Mouse (Mus musculus) small intestine, adult 2 months (tissue): ENCODE data around the gene Camk2b. TPM values are rescaled to one million over a fixed set of nuclear protein-coding genes. Genes with fewer than 3 reads are reported as not detected.

Experiments
- H3K27ac ChIP-seq: fragments of 200-500 bp; 2 replicates; pipeline ENCODE4 v1.5.1; 2012; ENCODE audit warnings: low read depth, low read length, control low read depth, inconsistent platforms; ENCODE audit not compliant: insufficient read depth
- H3K27me3 ChIP-seq: fragments of 200-500 bp; 2 replicates; pipeline ENCODE4 v1.6.1; 2012; ENCODE audit warnings: mild to moderate bottlenecking, moderate library complexity, low read length, inconsistent platforms; ENCODE audit not compliant: control insufficient read depth, insufficient read depth
- H3K36me3 ChIP-seq: fragments of 200-500 bp; 2 replicates; pipeline ENCODE4 v1.6.1; 2012; ENCODE audit warnings: mild to moderate bottlenecking, low read length, control low read depth, inconsistent platforms; ENCODE audit not compliant: control insufficient read depth, insufficient read depth
- H3K4me1 ChIP-seq: fragments of 200-500 bp; 2 replicates; pipeline ENCODE4 v1.6.1; 2012; ENCODE audit warnings: low read length, inconsistent platforms, mixed read lengths; ENCODE audit not compliant: control insufficient read depth, insufficient read depth, insufficient read length
- H3K4me3 ChIP-seq: fragments of 200-500 bp; 2 replicates; pipeline ENCODE4 v1.5.1; 2012; ENCODE audit warnings: low read depth, mild to moderate bottlenecking, control low read depth, inconsistent platforms, low read length, moderate library complexity
- CTCF ChIP-seq: fragments of 200-500 bp; IDR thresholded peaks from 2 replicates; pipeline ENCODE4 v1.5.1; 2012; ENCODE audit warnings: low read depth, mild to moderate bottlenecking, control low read depth, inconsistent platforms, low read length, moderate library complexity, mixed read lengths; ENCODE audit not compliant: insufficient replicate concordance, insufficient read length; ENCODE audit errors: extremely low read depth
- POLR2A ChIP-seq: fragments of 200-500 bp; IDR thresholded peaks from 2 replicates; pipeline ENCODE4 v1.6.1; 2012; ENCODE audit warnings: low read depth, mild to moderate bottlenecking, control low read depth, inconsistent platforms, low read length, moderate library complexity
- WGBS: fragments of 180-500 bp; shearing (Covaris S2); methylation state at CpG from one replicate; pipeline ENCODE4 v1.1.7; 2018; 5-methylcytosine and 5-hydroxymethylcytosine counted together
- polyA plus RNA-seq: library from polyadenylated mRNA; depleted of rRNA; stranded (reverse); fragments of >200 nt; gene quantifications from 2 replicates; pipeline ENCODE4 v1.2.3, GENCODE M21; 2012

Camk2b gene
- polyA plus RNA-seq, 1 experiment, result 8.1 TPM

DNA sequence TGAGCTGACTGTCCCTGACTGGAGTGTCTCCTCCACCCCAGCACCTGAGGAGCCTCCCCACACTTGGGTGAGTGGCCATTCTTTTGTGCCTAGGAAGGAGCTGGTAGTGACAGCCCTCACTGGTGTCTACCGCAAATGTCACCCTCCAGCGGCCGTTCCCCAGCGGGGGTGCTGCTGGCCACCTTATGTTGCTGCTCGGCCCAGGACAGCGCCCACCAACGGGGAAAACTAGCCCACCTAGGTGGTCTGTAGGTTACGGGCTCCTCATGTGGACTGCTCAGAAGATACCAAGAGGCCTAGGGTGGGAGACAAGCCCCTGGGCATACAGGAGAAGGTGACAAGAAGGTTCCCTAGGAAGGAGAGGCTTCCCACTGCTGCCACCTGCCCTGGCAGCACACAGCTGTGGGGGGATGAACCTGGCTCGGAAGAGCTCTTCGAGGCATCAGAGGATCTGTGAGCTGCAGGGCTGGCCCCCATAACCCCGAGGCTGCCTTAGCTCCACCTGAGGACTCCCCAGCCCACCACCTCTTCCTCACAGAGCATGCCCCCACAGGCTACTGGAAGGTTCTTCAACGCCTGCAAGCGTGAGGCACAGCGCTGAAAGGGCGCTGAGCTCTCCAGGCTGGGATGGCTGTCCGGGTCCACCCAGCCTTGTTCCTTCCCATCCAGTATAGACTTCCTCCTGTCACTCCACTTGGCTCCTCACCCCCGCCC, 2.5 kb downstream of the Camk2b start:
- peaks cover 44% of the 10 kb centered on the region for H3K27me3 ChIP-seq
- 45% methylated on average over 17 of the region's 17 CpGs for WGBS

DNA sequence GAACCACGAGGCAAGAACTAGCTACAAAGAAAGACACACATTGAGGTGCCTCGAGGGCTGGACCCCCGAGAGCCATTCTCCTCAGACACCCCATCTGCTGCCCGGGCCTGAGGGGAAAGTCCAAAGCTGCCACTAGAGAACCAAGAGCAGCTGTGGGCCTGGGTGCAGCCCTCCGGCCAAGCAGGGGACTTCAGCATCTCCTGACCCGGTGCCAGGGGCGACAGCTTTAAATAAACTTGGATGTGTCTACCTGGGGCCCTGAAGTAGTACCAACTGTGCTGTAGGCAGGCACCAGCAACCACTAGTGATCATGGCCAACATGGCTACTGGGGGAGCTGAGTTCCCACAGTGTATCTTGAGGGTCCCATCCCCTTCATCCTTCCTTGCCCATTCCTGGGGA, 3.1 kb downstream of the Camk2b start:
- H3K27ac ChIP-seq, result no peak overlapping the region
- H3K36me3 ChIP-seq, result no peaks in the 10 kb centered on the region
- peaks cover 38% of the 10 kb centered on the region for H3K27me3 ChIP-seq
- no peak for TF ChIP-seq POLR2A
- TF ChIP-seq CTCF, result no peak
- WGBS, result 80% methylated on average over 7 of the region's 7 CpGs
- H3K4me3 ChIP-seq, result no peak overlapping the region
- peaks cover 3% of the 10 kb centered on the region; the same call in 1 of the 2 replicates for H3K4me1 ChIP-seq

More for the DNA sequence above, 2.5 kb downstream of the Camk2b start:
- Histone ChIP-seq H3K4me3 (no peak overlapping the region), H3K36me3 (no peaks in the 10 kb centered on the region), H3K27ac (no peak overlapping the region), H3K4me1 (peaks cover 3% of the 10 kb centered on the region; the same call in 1 of the 2 replicates)
- TF ChIP-seq POLR2A (no peak), CTCF (no peak)

- Histone ChIP-seq H3K27ac (no peak overlapping the region), H3K4me3 (no peak overlapping the region), H3K36me3 (no peaks in the 10 kb centered on the region), H3K27me3 (peaks cover 34% of the 10 kb centered on the region), H3K4me1 (peaks cover 3% of the 10 kb centered on the region; the same call in 1 of the 2 replicates)
- TF ChIP-seq CTCF (no peak), POLR2A (no peak)
- 91% methylated on average over 11 of the region's 11 CpGs for WGBS
These were observed 3.8 kb downstream of the Camk2b start for GRCm38 (mm10) chr11:6062329-6062728.

- no peaks in the 10 kb centered on the region for H3K36me3 ChIP-seq
- H3K27ac ChIP-seq, result no peak overlapping the region
- H3K27me3 ChIP-seq, result peaks cover 30% of the 10 kb centered on the region
- peaks cover 3% of the 10 kb centered on the region; the same call in 1 of the 2 replicates for H3K4me1 ChIP-seq
- no peak overlapping the region for H3K4me3 ChIP-seq
- TF ChIP-seq POLR2A (no peak), CTCF (no peak)
- 73% methylated on average over 5 of the region's 5 CpGs for WGBS
These were observed 4.3 kb downstream of the Camk2b start for GRCm38 (mm10) chr11:6061891-6062290.

GRCm38 (mm10) chr11:6059162-6059561, 7.0 kb downstream of the Camk2b start:
- H3K27ac ChIP-seq, result no peak overlapping the region
- H3K4me1 ChIP-seq, result no peaks in the 10 kb centered on the region
- TF ChIP-seq POLR2A, result no peak
- no peak for TF ChIP-seq CTCF
- H3K27me3 ChIP-seq, result peaks cover 7% of the 10 kb centered on the region; the same call in 1 of the 2 replicates
- no peak overlapping the region for H3K4me3 ChIP-seq
- WGBS, result 89% methylated on average over 10 of the region's 10 CpGs
- H3K36me3 ChIP-seq, result no peaks in the 10 kb centered on the region

DNA sequence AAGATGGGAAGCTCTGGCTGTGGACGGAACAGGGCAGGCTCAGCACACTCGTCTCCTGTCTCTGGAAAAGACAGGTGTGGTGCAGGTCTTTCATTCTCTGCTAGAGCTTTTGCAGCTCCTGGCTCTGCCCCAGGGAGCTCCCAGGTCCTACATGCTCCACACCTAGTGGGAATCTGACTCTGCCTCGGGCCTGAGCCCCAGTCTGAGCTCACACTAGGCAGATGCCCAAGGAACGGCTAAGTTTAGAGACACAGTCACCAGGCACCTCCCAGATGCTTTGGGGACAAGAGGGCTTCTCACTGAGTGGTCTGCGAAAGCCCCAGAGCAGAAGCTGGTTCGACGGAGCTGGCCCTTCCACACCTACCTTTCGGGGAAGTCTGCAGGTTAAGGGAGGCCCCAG, 12.8 kb downstream of the Camk2b start:
- Histone ChIP-seq H3K4me1 (no peaks in the 10 kb centered on the region; the same call in 1 of the 2 replicates), H3K4me3 (no peak overlapping the region), H3K27me3 (0 out of 2 replicates have a peak, but pooled peaks cover 2% of the 10 kb centered on the region), H3K27ac (no peak overlapping the region), H3K36me3 (no peaks in the 10 kb centered on the region)
- no peak for TF ChIP-seq POLR2A
- no peak for TF ChIP-seq CTCF
- 83% methylated on average over 8 of the region's 8 CpGs for WGBS

GRCm38 (mm10) chr11:6050066-6050560, 16.0 kb downstream of the Camk2b start:
- H3K4me1 ChIP-seq, result no peaks in the 10 kb centered on the region; the same call in 1 of the 2 replicates
- no peaks in the 10 kb centered on the region for H3K27me3 ChIP-seq
- no peak overlapping the region for H3K4me3 ChIP-seq
- no peaks in the 10 kb centered on the region for H3K36me3 ChIP-seq
- TF ChIP-seq POLR2A (no peak), CTCF (no peak)
- 77% methylated on average over 4 of the region's 4 CpGs for WGBS
- H3K27ac ChIP-seq, result no peak overlapping the region

GRCm38 (mm10) chr11:6048208-6048607, 18.0 kb downstream of the Camk2b start:
- H3K4me3 ChIP-seq, result no peak overlapping the region
- H3K27me3 ChIP-seq, result no peaks in the 10 kb centered on the region
- no peak overlapping the region for H3K27ac ChIP-seq
- no peaks in the 10 kb centered on the region for H3K36me3 ChIP-seq
- WGBS, result 80% methylated on average over 9 of the region's 9 CpGs
- no peaks in the 10 kb centered on the region; the same call in 1 of the 2 replicates for H3K4me1 ChIP-seq
- TF ChIP-seq POLR2A (no peak), CTCF (no peak)
